Mouse (Mus musculus) heart, adult 9 months (tissue): ENCODE measurements around the gene Mtmr4.

Source experiments
- DNase-seq, 2 experiments: peaks; one replicate each; pipeline ENCODE4 v3.0.0; 2022; ENCODE audit warnings: low spot score in 2 of 2

Gene Mtmr4

DNA sequence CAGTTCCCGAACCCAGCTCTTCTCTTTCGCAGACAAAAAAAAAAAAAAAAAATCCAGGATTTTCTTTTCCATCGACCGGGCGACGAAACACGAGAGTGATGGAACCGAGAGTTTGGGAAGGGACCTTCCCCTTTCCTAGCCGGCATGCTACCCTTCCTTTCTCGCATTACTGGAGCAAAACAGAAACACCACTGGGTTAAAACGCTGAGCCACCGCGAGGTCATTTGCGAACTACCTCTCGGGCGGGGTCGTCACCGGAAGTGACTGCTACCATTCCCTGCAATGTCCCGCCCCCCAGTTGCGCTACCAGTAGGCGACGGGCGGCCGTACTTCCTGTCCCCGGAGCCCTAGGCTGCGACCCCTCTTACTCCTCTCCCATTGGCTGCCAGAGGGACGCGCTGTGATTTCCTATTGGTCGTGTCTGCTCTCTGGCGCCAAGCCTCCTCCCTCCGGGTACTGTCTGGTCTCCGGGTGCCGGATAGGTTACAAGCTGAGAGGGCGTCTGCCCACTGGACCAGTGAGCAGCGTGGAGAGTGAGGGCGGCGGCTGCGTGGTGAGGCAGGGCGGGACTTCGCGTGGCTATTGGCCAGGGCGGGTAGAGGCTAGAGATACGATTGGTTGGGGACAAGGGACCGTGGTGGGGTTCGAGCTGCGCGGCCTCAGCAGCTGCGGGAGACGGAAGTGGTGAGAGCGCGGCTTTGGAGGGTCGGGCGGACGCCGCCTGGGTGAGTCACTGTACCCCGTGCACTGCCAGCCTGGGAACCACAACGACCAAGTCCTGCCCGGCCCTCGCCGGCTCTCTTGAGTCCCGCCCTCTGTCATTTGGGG, at the start of gene Mtmr4:
Mtmr4 (plus strand) TSS at position 637 of the 828 bp plus-strand sequence.
- peak; percentile 100 for DNase-seq

- DNase-seq, result no peak
These were observed 49.7 kb upstream of the Mtmr4 start for GRCm38 (mm10) chr11:87542285-87542684.

- DNase-seq, result no peak
These were observed 49.1 kb upstream of the Mtmr4 start for GRCm38 (mm10) chr11:87542906-87543305.

DNA sequence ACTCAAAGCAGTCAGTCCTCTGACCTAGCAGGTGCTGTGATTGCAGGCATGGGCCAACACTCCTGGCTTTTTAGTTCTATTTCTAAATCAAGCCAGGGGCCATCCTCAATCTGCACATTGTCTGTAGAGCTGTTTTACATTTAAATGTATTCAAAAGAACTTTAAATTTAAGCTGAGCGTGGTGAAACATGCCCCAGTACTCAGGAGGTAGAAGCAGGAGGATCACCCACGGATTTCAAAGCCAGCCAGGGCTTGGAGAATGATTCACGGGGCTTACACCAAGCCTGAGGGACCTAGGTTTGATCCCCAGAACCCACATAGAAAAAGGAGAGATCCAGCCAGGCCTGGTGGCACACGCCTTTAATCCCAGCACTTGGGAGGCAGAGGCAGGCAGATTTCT, 38.6 kb upstream of the Mtmr4 start:
- no peak for DNase-seq

DNA sequence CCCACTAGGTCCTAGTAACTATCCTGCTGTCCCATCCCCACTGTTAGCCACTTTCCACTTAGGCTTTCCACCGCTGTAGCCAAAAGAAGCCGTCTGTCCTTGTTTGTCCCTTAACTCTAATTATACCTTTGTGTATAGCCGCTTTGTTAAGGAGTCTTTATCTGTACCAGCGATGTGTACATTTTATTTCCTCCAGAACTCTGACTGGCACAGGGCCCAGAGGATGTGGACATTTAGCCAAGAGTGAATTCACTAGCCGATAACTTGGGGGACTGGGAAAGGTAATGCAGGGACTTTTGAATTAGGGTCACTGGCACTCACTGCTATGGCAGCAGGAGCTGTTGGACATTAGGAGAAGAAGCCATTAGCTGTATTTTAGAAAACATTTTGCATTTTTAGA, 37.6 kb upstream of the Mtmr4 start:
- DNase-seq, result no peak

GRCm38 (mm10) chr11:87555106-87555703, 36.8 kb upstream of the Mtmr4 start:
- no peak for DNase-seq

DNA sequence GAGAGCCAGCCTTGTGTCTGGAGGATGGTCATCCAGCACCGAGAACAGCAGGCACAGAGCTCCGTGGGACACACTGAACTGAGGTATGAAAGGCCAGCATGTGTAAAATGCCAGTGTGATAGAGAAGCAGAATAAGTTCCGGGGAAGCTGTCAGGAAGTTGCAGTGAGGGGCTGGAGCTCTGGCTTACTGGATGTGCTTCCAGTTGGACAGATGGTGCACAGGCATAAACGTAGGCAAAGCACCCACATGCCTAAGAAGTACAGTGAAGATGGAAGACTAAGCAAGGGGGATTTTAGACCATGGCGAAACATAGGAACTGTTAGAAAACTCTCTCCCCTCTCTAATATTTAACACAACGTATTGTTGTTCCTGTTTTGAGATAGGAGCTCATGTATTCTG, 30.8 kb upstream of the Mtmr4 start:
- no peak for DNase-seq

DNA sequence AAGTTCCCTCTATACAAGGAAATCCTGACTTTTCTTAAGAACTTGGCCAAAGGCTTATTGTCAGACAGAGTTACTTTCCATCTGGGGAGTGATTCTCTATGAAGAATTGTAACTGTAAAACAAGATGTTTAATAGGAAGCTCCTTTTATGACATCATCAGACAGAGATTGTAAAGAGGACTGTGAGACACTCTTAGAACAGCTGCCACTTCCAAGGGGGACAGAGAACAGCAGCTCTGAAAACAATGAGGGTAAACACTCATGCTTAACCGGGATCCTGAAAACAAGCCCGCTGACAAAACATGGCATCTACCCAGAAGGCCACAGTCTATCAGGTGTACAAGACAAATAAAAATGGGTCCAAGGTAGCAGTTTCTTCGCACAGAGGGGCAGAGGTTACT, 25.5 kb upstream of the Mtmr4 start, which contains the start of gene Gm11492:
Gm11492 (plus strand) TSS at position 153 of the 400 bp plus-strand sequence.
- DNase-seq, result peak in 1 of 2 experiments; percentile 62

- DNase-seq, result no peak
These were observed 23.6 kb upstream of the Mtmr4 start, which contains the start of gene Sept4 for GRCm38 (mm10) chr11:87568255-87568953. TSS of gene Sept4 (plus strand) at chr11:87568903.

- DNase-seq, result no peak
These were observed 21.2 kb upstream of the Mtmr4 start for GRCm38 (mm10) chr11:87570743-87571142.

DNA sequence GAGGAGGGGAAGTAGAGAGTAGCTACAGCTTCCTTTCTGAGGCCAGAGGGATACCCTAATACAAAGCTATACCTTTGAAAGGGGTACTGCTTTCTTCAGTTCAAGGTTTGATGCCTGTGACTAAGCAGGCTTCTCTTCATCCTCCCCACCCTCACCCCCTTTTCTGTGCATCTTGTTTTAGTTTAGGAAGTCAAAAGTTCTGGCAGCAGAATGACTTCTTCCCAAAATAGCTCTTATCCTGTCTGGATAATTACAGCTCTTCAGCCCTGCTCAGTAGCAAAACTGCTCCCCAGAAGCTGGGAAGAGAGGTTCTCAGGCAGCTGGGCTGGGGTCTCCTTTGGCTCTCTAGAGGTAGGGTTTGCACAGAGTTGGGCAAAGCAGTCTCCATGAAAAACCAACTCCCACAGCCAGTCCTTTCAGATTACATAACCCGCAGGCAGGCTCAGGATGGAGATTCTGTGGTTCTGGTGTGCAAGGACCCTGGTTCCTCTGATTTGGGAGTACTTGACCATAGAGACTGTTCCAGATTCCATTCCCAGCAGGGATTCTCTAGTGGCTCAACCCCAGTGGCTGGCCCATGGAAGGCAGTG, 20.5 kb upstream of the Mtmr4 start:
- peak in 1 of 2 experiments; percentile 56 for DNase-seq

GRCm38 (mm10) chr11:87573751-87574150, 18.2 kb upstream of the Mtmr4 start:
- no peak for DNase-seq

DNA sequence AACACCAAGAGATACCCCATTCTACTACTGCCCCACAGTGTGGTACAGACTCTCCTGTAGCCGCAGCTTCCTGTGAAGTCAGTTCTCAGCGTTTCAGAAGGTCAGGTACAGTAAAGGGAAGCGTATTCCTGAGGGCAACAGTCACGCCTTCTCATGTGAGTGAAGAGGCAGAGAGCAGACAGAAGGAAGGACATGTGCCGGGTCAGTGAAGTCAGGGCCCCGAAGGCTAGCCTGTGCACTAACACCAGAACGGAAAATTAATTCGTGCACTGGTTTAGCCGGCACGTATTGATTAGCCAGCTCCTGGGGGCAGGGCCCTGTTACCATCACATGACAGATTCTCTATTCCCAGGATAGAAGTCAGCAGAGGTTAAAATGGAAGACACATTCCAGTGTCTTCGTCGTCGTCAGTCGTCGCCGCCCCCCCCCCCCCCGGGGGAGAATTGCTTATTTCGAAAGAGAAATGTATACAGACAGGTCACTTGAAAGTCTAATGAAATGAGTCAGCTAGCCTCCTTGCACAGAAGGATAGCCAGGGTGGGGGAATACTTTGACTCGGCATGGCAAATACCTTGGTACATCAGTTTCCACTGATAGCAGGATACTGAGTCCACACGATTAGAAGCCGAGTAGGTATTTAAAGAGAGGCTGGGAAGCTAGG, 17.3 kb upstream of the Mtmr4 start:
- DNase-seq, result no peak

- no peak for DNase-seq
These were observed 14.2 kb upstream of the Mtmr4 start for GRCm38 (mm10) chr11:87577601-87578248.

- DNase-seq, result peak; percentile 72 to 77
These were observed 13.6 kb upstream of the Mtmr4 start for GRCm38 (mm10) chr11:87578249-87578962.

DNA sequence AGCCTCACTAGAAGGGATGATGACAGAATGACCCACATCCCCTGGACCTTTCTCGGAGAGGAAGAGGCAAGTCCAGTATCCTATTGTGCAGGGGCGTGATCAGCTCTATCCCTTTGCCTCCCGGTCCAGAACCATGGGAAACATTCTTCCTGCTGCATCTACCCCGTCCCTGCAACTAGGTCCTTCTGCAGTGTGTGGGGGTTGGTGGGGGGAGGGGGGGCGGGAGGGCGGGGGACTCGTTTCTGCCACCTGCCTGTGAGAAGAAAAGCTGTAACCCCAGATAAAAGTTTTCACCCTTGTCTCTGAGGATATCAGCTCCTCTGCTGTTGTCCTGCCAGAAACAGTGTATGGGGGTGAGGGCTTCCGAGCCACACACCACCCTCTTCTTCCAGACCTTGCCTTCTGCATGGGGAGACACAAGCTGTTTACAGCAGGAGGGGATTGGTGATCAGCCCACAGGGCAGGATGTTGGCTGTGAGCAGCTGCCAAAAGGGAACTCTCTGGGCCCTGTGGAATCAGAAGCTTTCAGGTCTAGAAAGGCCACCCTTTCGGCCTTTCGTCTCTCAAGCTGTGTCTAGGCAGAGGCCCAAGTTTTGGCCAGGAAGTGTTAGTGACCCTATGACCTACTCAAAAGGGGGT, 12.9 kb upstream of the Mtmr4 start:
- DNase-seq, result peak; percentile 69 to 77

DNA sequence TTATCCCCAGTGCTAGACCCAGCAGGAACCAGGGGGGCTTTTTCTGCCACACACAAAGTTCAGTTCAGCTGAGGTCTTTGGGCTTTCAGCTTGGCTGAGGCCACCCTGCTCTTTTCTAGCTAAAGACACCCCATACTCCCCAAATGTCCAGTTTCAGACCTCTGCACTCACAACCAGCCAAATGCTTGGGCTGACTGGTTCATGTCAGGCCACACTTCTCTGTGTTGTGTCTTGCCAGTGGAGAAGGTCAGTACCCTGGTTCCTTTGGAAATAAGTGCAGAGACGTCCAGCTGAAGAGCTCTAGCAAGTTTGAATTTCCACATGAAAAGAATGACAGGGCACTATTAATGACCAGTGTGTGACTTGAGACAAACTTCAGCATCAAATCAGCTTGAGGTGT, 12.2 kb upstream of the Mtmr4 start:
- no peak for DNase-seq

- no peak for DNase-seq
These were observed 11.3 kb upstream of the Mtmr4 start for GRCm38 (mm10) chr11:87580543-87581085.

- no peak for DNase-seq
These were observed 10.6 kb upstream of the Mtmr4 start for GRCm38 (mm10) chr11:87581161-87581865.
